Mouse (Mus musculus) midbrain, postnatal 0 days (tissue): ENCODE measurements around the gene Rabepk. TPM values are rescaled to one million over a fixed set of nuclear protein-coding genes. Genes with fewer than 3 reads are reported as not detected.

ENCODE experiments used
- ATAC-seq: fragments of 200-750 bp; cut with Nextera tagmentation; 2 replicates; pipeline ENCODE4 v1.8.0; 2017; ENCODE audit warnings: moderate number of reproducible peaks, mild to moderate bottlenecking, moderate TSS enrichment, moderate library complexity; ENCODE audit not compliant: low FRiP score
- DNase-seq: peaks from one replicate; pipeline ENCODE4 v3.0.0-alpha.2; 2015; ENCODE audit warnings: low spot score
- H3K27ac ChIP-seq: fragments of 300-500 bp; sonication (generic); 2 replicates; pipeline ENCODE4 v1.5.1; 2014; ENCODE audit warnings: low read depth, mild to moderate bottlenecking, low read length, mixed read lengths
- H3K27me3 ChIP-seq: fragments of 300-500 bp; sonication (generic); 2 replicates; pipeline ENCODE4 v1.6.1; 2014; ENCODE audit warnings: low read length, control low read depth, mixed read lengths; ENCODE audit not compliant: insufficient read depth
- H3K36me3 ChIP-seq: fragments of 300-500 bp; sonication (generic); 2 replicates; pipeline ENCODE4 v1.6.1; 2014; ENCODE audit warnings: low read length, control low read depth, mixed read lengths; ENCODE audit not compliant: insufficient read depth
- H3K4me1 ChIP-seq: fragments of 300-500 bp; sonication (generic); 2 replicates; pipeline ENCODE4 v1.6.1; 2014; ENCODE audit warnings: mild to moderate bottlenecking, control low read depth, antibody characterized with exemption, low read length, mixed read lengths; ENCODE audit not compliant: insufficient read depth
- H3K4me2 ChIP-seq: fragments of 300-500 bp; sonication (generic); 2 replicates; pipeline ENCODE4 v1.6.1; 2014; ENCODE audit warnings: low read depth, mild to moderate bottlenecking, low read length, mixed read lengths; ENCODE audit not compliant: poor library complexity, severe bottlenecking
- H3K4me3 ChIP-seq: fragments of 300-500 bp; sonication (generic); 2 replicates; pipeline ENCODE4 v1.5.1; 2014; ENCODE audit warnings: low read depth, mild to moderate bottlenecking, low read length, moderate library complexity
- H3K9ac ChIP-seq: fragments of 300-500 bp; sonication (generic); replicated peaks from 2 replicates; pipeline ENCODE4 v1.6.1; 2014; ENCODE audit warnings: mild to moderate bottlenecking, low read length, moderate library complexity, mixed read lengths; ENCODE audit not compliant: poor library complexity, severe bottlenecking
- H3K9me3 ChIP-seq: fragments of 300-500 bp; sonication (generic); 2 replicates; pipeline ENCODE4 v1.6.1; 2016; ENCODE audit warnings: low read length, control low read depth
- CTCF ChIP-seq: IDR thresholded peaks from 2 replicates; pipeline ENCODE4 v1.5.1; 2016; ENCODE audit warnings: antibody characterized with exemption, mild to moderate bottlenecking
- WGBS: fragments of 180-500 bp; shearing (Covaris S2); extraction: QIAGEN DNeasy Blood & Tissue Kit; methylation state at CpG from one replicate; pipeline ENCODE4 v1.1.7; 2014; 5-methylcytosine and 5-hydroxymethylcytosine counted together
- polyA plus RNA-seq: library from polyadenylated mRNA; unstranded; fragments of >200 nt; fragmentation: Nextera tagmentation; extraction: Ambion mirVana; gene quantifications from 2 replicates; pipeline ENCODE4 v1.2.1, GENCODE M21; 2015
- total RNA-seq: library from RNA; depleted of rRNA; stranded (reverse); fragments of >200 nt; gene quantifications from 2 replicates; pipeline ENCODE4 v1.2.3, GENCODE M21; 2014

Gene Rabepk
- total and polyA plus RNA-seq, 2 experiments from 2014 or later: 19.2 to 23.2 TPM

GRCm38 (mm10) chr2:34784085-34784484 is 15.6 kb downstream of the Rabepk start:
- Histone ChIP-seq H3K36me3 (peaks cover 22% of the 10 kb centered on the region), H3K9ac (no peak overlapping the region), H3K4me2 (no peak overlapping the region), H3K9me3 (no peaks in the 10 kb centered on the region), H3K27ac (no peak overlapping the region), H3K4me1 (no peaks in the 10 kb centered on the region), H3K4me3 (no peak overlapping the region), H3K27me3 (no peaks in the 10 kb centered on the region)
- no peak for DNase-seq
- TF ChIP-seq CTCF: peak; percentile 79
- WGBS: 77% methylated on average over 2 of the region's 2 CpGs
- no peak for ATAC-seq

- ATAC-seq (no peak), DNase-seq (no peak)
- H3K27me3 ChIP-seq: no peaks in the 10 kb centered on the region
- H3K4me2 ChIP-seq: no peak overlapping the region
- H3K9ac ChIP-seq: no peak overlapping the region
- no peaks in the 10 kb centered on the region for H3K9me3 ChIP-seq
- no peak overlapping the region for H3K4me3 ChIP-seq
- peaks cover 20% of the 10 kb centered on the region for H3K36me3 ChIP-seq
- H3K4me1 ChIP-seq: no peaks in the 10 kb centered on the region
- H3K27ac ChIP-seq: no peak overlapping the region
- TF ChIP-seq CTCF: no peak
- 93% methylated on average over 14 of the region's 14 CpGs for WGBS
These were observed 16.4 kb downstream of the Rabepk start for GRCm38 (mm10) chr2:34783064-34784020.

- Histone ChIP-seq H3K4me2 (no peak overlapping the region; the same call in 1 of the 2 replicates), H3K4me1 (peaks cover 9% of the 10 kb centered on the region; the same call in 1 of the 2 replicates), H3K9ac (no peak overlapping the region), H3K4me3 (no peak overlapping the region), H3K27ac (no peak overlapping the region), H3K36me3 (peaks cover 42% of the 10 kb centered on the region), H3K27me3 (no peaks in the 10 kb centered on the region), H3K9me3 (no peaks in the 10 kb centered on the region)
- 54% methylated on average over 1 of the region's 1 CpGs for WGBS
- DNase-seq (no peak), ATAC-seq (no peak)
- no peak for TF ChIP-seq CTCF
These were observed 22.4 kb downstream of the Rabepk start for GRCm38 (mm10) chr2:34777237-34777868.

- DNase-seq (no peak), ATAC-seq (no peak)
- Histone ChIP-seq H3K27me3 (no peaks in the 10 kb centered on the region), H3K4me2 (0 out of 2 replicates have a peak overlapping the region, but pooled peaks have one; percentile 62), H3K4me3 (no peak overlapping the region), H3K27ac (no peak overlapping the region), H3K4me1 (peaks cover 13% of the 10 kb centered on the region; the same call in 1 of the 2 replicates), H3K36me3 (peaks cover 38% of the 10 kb centered on the region), H3K9ac (no peak overlapping the region), H3K9me3 (no peaks in the 10 kb centered on the region)
- 89% methylated on average over 6 of the region's 6 CpGs for WGBS
- no peak for TF ChIP-seq CTCF
These were observed 25.2 kb downstream of the Rabepk start for GRCm38 (mm10) chr2:34774493-34774892.

- Histone ChIP-seq H3K36me3 (peaks cover 35% of the 10 kb centered on the region), H3K9ac (no peak overlapping the region), H3K4me1 (peaks cover 13% of the 10 kb centered on the region; the same call in 1 of the 2 replicates), H3K27me3 (no peaks in the 10 kb centered on the region), H3K4me3 (peak overlapping the region; percentile 88; the same call in 1 of the 2 replicates), H3K9me3 (no peaks in the 10 kb centered on the region), H3K4me2 (peak overlapping the region; percentile 62), H3K27ac (no peak overlapping the region)
- no peak for TF ChIP-seq CTCF
- ATAC-seq: no peak
- no peak for DNase-seq
- 90% methylated on average over 4 of the region's 4 CpGs for WGBS
These were observed 26.0 kb downstream of the Rabepk start for GRCm38 (mm10) chr2:34773673-34774072.
